Mouse (Mus musculus) layer of hippocampus, adult 9-10 months (tissue): ENCODE data around the gene Lsm5.

Experiments
- DNase-seq: peaks from one replicate; pipeline ENCODE4 v3.0.0; 2022; ENCODE audit warnings: low spot score

Gene Lsm5

DNA sequence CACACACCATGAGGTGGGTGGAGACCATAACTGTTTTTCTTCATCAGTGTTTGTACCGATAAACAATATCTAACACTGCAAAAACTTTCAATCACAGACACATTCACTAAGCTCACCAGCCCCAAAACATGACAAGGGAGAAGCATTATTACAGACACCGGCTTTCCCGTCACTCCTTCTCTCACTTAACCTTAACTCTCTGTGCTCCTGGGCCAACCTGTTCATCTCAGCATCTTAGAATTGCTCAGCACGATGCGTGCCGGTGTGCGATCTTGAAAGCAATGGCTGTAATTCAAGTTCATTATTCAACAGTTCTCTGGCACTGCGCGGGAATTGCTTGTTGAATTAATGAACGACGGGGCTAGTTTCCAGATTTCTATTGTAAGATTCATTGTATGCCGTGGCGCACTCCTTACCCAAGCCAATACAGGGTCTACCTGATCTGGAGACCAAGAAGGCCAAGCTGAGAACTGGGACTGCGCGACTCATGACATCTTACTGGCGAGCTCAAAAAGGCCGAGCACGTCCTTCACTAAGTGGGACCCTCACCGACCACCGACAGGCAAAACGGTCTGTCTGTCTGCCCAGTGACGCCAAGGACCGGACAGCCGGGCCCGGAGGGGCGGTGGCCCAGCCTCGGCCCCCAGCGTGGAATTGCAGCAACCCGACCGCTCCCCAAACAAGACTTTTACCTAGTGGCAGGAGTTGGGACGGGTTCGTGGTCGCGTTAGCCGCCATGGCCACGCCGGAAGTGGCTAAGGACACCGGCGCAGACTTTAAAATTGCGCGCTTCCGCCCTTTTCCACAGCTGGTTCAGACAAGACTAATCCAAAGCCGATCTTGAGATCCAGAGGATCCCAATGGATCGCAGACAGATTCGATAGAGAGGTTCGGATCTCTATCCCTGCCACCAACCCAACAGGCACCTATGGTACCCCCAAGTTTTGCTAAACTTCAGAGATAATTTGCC lies at the start of gene Lsm5:
TSS of gene Lsm5 (minus strand) at position 780 of the 970 bp plus-strand sequence.
- peak; percentile 91 for DNase-seq

GRCm38 (mm10) chr6:56753719-56754118 lies 49.2 kb upstream of the Lsm5 start:
- DNase-seq = no peak

DNA sequence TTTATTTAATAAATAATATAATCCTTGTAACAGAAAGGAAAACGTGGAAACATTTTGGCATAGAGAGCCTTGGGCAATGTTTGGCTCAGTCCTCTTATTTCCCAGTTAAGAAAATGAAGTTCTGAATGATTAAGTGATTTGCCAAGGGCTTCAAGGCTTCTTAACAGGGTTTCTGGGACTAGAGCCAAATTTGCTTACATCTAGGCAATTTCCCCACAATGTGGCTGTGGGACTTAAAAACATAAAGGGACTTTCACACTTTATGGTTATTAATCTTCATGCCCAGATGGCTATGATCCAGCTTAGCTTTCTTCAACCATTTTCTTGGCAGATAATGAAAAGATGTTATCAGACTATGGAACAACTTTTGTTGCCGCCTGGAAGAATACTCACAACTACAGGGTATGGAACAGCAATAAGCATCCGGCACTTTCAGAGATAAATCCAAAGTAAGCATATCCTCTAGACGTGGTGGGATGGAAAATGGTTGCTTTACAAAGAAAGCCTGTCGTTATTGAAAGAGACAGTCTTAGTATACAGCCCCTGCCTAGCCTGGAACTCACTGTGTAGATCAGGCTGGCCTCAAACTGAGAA lies 41.5 kb upstream of the Lsm5 start:
- no peak for DNase-seq

DNA sequence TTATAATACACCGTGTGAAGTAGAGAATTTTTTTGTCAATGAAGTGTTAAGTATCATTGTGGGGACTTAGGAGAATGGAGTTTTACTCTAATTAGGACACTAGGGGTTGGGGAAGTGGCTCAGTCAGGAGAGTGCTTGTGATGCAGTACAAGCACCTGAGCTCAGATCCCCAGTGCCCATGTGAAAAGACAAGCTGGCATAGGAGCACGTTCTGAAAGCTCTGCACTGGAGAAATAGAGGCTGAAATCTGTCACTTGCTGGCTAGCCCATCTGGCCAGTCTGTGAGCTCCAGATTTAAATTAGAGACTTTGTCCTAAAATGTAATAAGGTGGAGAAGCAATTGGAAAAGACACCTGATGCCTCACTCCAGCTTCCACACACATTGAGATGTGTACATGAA lies 28.0 kb upstream of the Lsm5 start:
- no peak for DNase-seq

GRCm38 (mm10) chr6:56720877-56721276 lies 16.4 kb upstream of the Lsm5 start:
- DNase-seq = no peak

- DNase-seq = no peak
Measured at GRCm38 (mm10) chr6:56719071-56719470, 14.6 kb upstream of the Lsm5 start.

DNA sequence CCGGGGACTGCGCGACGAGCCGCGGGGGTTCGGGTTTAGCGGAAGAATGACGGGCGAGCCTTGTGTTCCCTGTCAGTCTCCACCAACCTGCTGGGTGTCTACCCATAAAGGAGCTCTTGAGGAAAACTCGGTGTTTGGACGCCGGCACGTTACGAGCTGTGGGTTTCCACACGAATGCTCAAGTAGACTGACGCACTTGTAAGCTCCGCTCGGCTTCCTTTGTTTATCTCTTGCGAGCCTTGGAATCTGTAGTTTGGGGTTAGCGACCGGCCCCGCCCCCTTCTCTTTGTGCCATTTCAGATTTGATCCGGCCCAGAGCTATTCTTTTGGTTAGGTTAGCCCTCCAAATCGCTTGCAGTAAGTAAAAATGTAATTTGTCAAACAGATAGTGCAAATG lies 10.8 kb upstream of the Lsm5 start:
- no peak for DNase-seq

DNA sequence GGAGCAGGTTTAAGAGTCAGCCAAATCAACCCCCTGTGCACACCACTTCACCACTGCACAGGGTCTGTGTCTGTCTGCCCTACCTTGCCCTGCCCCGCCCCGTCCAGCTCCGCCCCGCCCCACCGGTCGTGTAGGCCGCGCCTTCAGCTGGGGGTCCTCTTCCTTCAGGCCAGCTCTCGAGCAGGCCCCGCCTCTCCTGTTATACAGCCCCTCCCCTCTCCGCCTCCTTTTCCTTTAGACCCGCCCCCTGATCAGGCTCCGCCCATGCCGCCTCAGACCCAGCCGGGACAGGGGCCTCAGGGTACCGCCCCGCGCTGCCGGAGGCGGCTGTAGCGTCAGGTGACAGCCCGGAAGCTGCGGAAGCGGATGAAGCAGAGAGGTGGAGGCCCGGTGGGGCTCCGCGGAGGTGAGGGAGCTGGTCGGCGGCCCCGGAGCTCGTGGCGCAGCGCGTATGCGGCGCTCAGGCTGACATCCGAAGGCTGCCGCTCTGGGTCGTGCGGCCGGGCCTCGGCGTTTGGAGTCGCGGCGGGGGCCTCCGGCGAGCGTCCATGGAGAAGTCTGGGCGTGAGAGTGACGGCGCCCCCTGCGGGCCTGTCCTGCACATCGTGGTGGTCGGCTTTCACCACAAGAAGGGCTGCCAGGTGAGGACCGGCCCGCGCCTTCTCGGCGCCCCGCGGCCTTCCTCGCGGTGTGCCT lies 10.2 kb upstream of the Lsm5 start, which contains the start of gene Avl9:
TSS of gene Avl9 (plus strand) at position 326 of the 696 bp plus-strand sequence.
- peak; percentile 92 for DNase-seq

DNA sequence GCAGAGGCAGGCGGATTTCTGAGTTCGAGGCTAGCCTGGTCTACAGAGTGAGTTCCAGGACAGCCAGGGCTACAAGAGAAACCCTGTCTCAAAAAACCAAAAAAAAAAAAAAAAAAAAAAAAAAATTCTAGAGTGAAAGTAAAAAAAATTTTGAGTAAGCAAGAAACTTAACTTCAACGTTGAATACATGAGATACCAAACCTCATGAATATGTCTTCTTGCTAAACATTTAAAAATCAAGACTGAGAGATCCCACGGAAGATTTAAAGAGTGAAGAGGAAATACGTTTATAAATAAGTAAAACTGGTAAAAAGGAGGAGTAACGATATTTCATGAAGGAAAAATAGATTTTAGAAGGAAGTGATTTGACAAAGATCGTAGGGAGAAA lies 9.7 kb upstream of the Lsm5 start:
- no peak for DNase-seq

GRCm38 (mm10) chr6:56692445-56692844 lies 12.1 kb downstream of the Lsm5 start:
- DNase-seq = no peak

GRCm38 (mm10) chr6:56691205-56691604 lies 13.3 kb downstream of the Lsm5 start:
- peak; percentile 27 for DNase-seq

- DNase-seq = no peak
Measured at GRCm38 (mm10) chr6:56688238-56688637, 16.3 kb downstream of the Lsm5 start.

GRCm38 (mm10) chr6:56664410-56664809 lies 40.1 kb downstream of the Lsm5 start:
- no peak for DNase-seq

- no peak for DNase-seq
Measured at GRCm38 (mm10) chr6:56655393-56655792, 49.1 kb downstream of the Lsm5 start.

- DNase-seq = no peak
Measured at GRCm38 (mm10) chr6:56652121-56652592, 52.4 kb downstream of the Lsm5 start.
